In the genomic region with DNA sequence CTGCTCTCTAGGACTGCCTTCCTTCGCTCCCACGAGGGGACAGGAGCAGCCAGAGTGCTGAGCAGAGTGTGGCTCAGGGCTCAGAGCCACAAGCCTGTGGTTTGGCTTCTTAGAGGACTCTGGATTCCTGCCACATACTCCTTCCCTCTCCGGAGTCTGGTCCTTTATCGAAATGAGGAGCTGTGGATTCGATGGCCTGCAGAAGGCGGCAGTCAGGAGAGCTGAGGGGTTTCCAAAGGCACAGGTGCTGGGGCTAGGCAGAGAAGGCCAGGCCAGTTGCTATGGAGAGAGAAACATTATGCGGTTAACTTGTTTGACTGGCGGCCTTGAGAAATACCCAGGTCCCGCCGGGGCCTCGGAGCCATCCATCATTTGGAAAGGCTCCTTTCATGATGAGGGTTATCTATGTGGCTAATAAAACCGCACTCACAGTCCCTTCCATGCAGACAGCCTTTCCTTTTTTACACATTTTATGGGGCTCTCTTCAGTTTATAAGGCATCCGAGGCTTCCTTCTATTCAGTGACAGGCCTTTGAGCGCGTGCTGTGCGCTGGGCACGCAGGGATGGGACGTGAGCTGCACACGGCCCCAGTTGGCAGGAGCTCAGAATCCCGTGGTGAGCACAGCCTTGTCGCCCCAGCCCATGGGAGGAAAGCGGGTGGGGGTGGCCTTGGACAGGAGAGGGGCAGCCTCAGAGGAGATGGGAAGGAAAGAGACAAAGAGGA, we compare ENCODE assay signal across 7 mouse cellular contexts.
DNase-seq lines count a peak whose midpoint lies in the region; ATAC-seq and TF ChIP-seq lines count a peak whose summit lies in the region.

No protein-coding gene starts in this region.

- no peaks in the 10 kb centered on the region for H3K36me3 ChIP-seq in ES-Bruce4 (ENCODE audit: control insufficient read depth, insufficient read depth, low read length, poor library complexity, severe bottlenecking)
- H3K36me3 ChIP-seq in hindbrain, embryonic 13.5 days = no peaks in the 10 kb centered on the region
- H3K36me3 ChIP-seq in midbrain, embryonic 13.5 days = no peaks in the 10 kb centered on the region

- H3K27ac ChIP-seq in ES-Bruce4 (ENCODE audit: insufficient read depth, low read length) = no peak overlapping the region
- peak overlapping the region; percentile 92 for H3K27ac ChIP-seq in hindbrain, embryonic 13.5 days
- H3K27ac ChIP-seq in midbrain, embryonic 13.5 days = peak overlapping the region; percentile 80

- no peak for TF ChIP-seq EP300 in ES-Bruce4 (IDR thresholded peaks at IDR 0.05; ENCODE audit: insufficient read depth, low read depth, low read length)

- H3K4me1 ChIP-seq in ES-Bruce4 (ENCODE audit: control insufficient read depth, insufficient read depth, low read length) = no peaks in the 10 kb centered on the region
- peaks cover 58% of the 10 kb centered on the region for H3K4me1 ChIP-seq in hindbrain, embryonic 13.5 days (replicated peaks)
- peaks cover 22% of the 10 kb centered on the region for H3K4me1 ChIP-seq in midbrain, embryonic 13.5 days (replicated peaks)

- no peaks in the 10 kb centered on the region for H3K27me3 ChIP-seq in ES-Bruce4 (ENCODE audit: control insufficient read depth, insufficient read depth, low read length, poor library complexity, severe bottlenecking)
- H3K27me3 ChIP-seq in hindbrain, embryonic 13.5 days = no peaks in the 10 kb centered on the region
- H3K27me3 ChIP-seq in midbrain, embryonic 13.5 days = peaks cover 6% of the 10 kb centered on the region; the same call in 1 of the 2 replicates

- peak; percentile 88 for ATAC-seq in hindbrain, embryonic 13.5 days (ENCODE audit: low FRiP score)
- ATAC-seq in midbrain, embryonic 13.5 days = peak; percentile 88

- H3K4me2 ChIP-seq in hindbrain, embryonic 13.5 days = peak overlapping the region; percentile 19; the same call in 1 of the 2 replicates
- peak overlapping the region; percentile 13 for H3K4me2 ChIP-seq in midbrain, embryonic 13.5 days (replicated peaks)

- 0 out of 2 replicates have a peak overlapping the region, but pooled peaks have one; percentile 5 for H3K9ac ChIP-seq in ES-Bruce4 (ENCODE audit: low read depth, poor library complexity, severe bottlenecking)
- 0 out of 2 replicates have a peak overlapping the region, but pooled peaks have one; percentile 19 for H3K9ac ChIP-seq in hindbrain, embryonic 13.5 days
- no peak overlapping the region for H3K9ac ChIP-seq in midbrain, embryonic 13.5 days (replicated peaks)

- no peak for TF ChIP-seq CTCF in ES-Bruce4 (IDR thresholded peaks at IDR 0.05; ENCODE audit: low read depth, low read length)

- 0 out of 2 replicates have a peak overlapping the region, but pooled peaks have one; percentile 9 for H3K4me3 ChIP-seq in ES-Bruce4 (ENCODE audit: low read depth, low read length)
- H3K4me3 ChIP-seq in hindbrain, embryonic 13.5 days = no peak overlapping the region
- H3K4me3 ChIP-seq in midbrain, embryonic 13.5 days (replicated peaks) = no peak overlapping the region

- TF ChIP-seq POLR2A in ES-Bruce4 (IDR thresholded peaks at IDR 0.05; ENCODE audit: insufficient read depth, low read length) = no peak

- no peaks in the 10 kb centered on the region for H3K9me3 ChIP-seq in ES-Bruce4 (replicated peaks; ENCODE audit: control insufficient read depth, insufficient read depth, low read length, poor library complexity, severe bottlenecking)
- no peaks in the 10 kb centered on the region for H3K9me3 ChIP-seq in hindbrain, embryonic 13.5 days
- H3K9me3 ChIP-seq in midbrain, embryonic 13.5 days = no peaks in the 10 kb centered on the region

- 11% methylated on average over 22 of the region's 22 CpGs for WGBS in hindbrain, embryonic 13.5 days
- WGBS in midbrain, embryonic 13.5 days = 21% methylated on average over 22 of the region's 22 CpGs

- DNase-seq in NIH3T3 (ENCODE audit: low read depth) = peak; percentile 78
- peak; percentile 65 for DNase-seq in embryo, embryonic 11.5 days (ENCODE audit: low read depth, low spot score)
- no peak for DNase-seq in urinary bladder, adult 2 months (ENCODE audit: low spot score)
- no peak for DNase-seq in thymus, postnatal 10 days (ENCODE audit: low spot score in 2 of 2)

Comparison
In these comparisons a context has a peak if more than half of its experiments do, and no peak if none do; other contexts are left out.
1. DNase-seq: peak in NIH3T3 (single experiment) and embryo, embryonic 11.5 days (single experiment); none in urinary bladder, adult 2 months (single experiment) and thymus, postnatal 10 days (0 of 2).